Mouse (Mus musculus): Measurements from ENCODE around the gene Chad. TPM values are rescaled to one million over a fixed set of nuclear protein-coding genes. Genes with fewer than 3 reads are reported as not detected.

Chad gene
- 20.1 TPM for polyA plus RNA-seq (2014; fragmentation: Illumina TruSeq; extraction: RNeasy Lipid Tissue Mini Kit (QIAGEN cat#74804); ENCODE audit: insufficient read depth, low read depth, low replicate concordance)

DNA sequence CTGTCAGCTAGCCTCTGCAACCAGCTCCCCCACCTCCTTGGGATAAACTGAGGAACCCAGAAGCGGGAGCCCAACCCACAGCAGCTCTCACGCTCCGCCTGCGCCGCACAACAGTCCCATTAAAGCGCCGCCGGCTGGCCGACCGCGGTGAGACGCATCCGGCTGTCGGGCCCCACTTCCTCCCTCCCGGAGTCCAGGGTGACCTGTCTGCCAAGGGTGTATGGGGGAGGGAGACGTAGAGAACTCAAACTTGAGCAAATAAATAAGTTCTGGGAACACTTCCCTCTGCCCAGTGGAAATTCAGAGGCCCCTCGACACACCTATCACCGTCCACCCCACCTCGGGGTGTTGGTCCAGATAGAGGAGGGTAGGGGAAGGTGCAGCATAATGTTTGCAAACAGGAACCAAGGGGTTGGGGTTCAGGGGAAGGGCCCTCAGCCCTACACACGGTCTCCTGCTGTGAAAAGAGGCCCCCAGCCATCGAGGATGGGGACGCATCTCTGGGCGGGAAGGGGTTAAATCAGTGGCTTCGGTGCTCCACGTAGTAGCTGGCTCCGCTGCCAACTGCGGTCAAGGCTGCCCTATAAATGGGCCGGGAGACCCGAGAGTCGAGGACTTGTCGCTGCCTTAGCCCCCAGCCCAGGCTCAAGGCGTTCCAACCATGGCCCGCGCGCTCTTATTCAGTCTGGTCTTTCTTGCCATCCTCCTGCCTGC, at the start of gene Chad:
Chad (plus strand) TSS at position 611 of the 714 bp plus-strand sequence.

DNA sequence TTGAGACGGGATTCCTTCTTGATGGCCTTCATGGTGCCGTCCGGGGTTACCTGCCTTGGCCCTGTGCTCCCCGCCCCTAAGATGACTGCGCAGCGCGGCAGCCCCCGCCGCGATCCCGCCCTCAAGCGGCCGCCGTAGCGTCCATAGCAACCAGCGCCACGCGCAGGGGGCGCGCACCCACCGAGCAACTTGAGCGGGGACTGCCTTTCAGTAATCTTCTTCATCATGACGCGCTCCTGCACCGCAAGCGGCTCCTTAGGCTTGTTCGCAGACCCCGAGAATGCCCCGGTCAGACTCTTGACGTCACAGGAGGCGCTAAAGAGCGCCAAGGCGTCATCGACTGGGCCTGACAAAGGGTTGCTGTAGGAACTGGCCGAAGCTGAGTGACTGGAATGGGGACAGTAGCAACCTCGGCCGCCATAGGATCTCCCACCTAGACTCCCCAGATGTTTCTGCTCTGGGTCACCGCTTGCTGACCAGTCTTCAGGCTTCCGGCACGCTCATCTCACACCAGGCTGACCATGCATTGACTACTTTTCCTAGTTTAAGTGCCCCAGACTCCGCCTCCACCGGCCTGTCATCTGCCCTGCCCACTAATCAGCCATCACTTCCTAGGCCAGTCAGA, 43.5 kb upstream of the Chad start, which contains the start of gene Mycbpap:
Mycbpap (minus strand) TSS at position 524 of the 625 bp plus-strand sequence.

DNA sequence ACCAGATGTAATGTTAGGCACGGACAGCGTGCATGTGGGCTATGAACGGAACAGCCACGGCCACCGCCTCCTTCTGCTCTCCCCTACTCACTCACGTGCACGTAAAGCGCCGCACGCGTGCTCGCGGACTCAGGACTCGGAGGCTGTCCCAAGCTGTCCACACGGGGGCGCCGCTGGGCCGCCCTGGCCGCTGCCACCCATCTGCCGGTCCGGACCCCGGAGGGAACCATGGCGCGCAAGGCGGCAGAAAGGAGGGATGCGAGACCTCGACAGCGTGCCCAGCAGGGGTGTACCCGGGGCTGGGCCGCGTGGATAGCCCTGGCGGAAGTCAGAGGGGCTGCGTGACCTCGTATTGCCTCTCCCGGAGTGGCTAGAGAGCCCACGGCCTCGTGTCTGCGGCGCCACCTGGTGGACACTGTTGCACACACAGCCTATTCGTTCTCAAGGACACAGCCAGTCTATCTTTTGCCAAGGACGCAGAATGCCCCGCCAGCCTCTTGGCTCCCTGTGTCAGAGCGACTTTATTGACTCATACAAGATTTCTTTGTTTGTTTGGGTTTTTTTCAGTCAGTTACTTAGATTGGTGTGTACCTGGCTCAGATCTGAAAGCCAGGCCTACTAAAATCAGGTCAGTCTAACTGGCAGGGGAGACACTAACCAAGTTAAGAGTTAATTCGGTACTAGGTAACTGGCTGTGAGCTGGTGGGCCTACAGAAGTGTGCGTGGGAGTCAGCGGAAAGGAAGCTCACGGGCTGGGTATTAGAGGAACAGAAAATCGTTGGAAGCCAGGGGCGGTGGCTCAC, 15.8 kb upstream of the Chad start, which contains the start of gene Rsad1:
Rsad1 (minus strand) TSS at position 368 of the 803 bp plus-strand sequence.

DNA sequence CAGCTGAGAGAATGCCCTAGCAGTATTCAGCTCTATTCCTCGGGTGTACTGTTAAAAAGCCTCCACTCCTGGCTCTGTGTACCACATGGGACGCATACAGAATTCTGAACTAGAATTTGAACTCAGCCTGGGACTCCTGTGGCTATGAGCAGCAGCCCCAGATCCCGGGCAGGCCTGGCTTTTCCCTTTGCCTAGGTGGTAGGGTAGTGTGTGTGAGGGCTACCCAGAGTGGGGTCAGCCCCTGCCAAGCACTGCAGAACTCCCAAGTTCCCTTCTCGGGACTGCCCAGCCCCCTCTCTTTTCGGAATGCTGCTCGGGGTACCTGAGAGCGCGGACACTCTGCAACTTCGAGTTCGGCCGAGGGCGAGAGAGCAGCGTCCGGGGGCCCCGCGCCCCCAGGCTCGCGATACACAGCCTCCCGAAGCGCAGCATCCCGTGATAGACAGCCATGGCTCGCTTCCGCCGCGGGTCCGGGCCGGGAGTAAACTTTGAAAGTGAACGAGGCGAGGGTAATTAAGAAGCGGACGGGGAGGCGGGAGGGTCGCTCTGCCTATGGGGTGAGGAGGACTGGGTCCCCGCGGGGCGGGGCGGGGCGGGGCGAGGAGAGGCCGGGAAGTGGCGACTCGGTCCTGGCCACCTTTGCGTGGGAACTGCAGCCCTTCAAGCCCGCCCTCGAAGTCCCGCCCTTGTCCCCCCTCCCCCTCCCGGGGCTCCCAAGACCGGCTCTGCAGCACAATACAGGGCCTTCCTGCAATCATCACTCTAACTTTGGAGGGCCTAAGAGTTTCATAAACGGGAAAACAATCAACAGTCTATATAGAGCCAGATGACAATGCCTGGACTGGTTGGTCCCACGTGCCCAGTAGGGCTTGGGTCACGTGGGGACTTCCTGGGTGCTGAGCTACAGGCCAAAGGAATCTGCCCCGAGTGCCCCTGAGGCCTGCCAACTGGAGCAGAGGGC, 36.8 kb downstream of the Chad start, which contains the start of gene Acsf2:
Acsf2 (minus strand) TSS at position 551 of the 961 bp plus-strand sequence.

Other genes starting within 250 kb of the Chad start
- gene Luc7l3, start 243.1 kb upstream of the Chad start, polyA plus RNA-seq (2014; fragmentation: Illumina TruSeq; extraction: RNeasy Lipid Tissue Mini Kit (QIAGEN cat#74804); ENCODE audit: insufficient read depth, low read depth, low replicate concordance): 42.5 TPM
- 89.4 TPM for gene Ankrd40, start 237.0 kb upstream of the Chad start, polyA plus RNA-seq (2014; fragmentation: Illumina TruSeq; extraction: RNeasy Lipid Tissue Mini Kit (QIAGEN cat#74804); ENCODE audit: insufficient read depth, low read depth, low replicate concordance)
- gene Abcc3, start 172.1 kb upstream of the Chad start, polyA plus RNA-seq (2014; fragmentation: Illumina TruSeq; extraction: RNeasy Lipid Tissue Mini Kit (QIAGEN cat#74804); ENCODE audit: insufficient read depth, low read depth, low replicate concordance): 21.3 TPM
- gene Cacna1g, start 90.8 kb upstream of the Chad start, polyA plus RNA-seq (2014; fragmentation: Illumina TruSeq; extraction: RNeasy Lipid Tissue Mini Kit (QIAGEN cat#74804); ENCODE audit: insufficient read depth, low read depth, low replicate concordance): 0.23 TPM
- gene Spata20, start 78.9 kb upstream of the Chad start, polyA plus RNA-seq (2014; fragmentation: Illumina TruSeq; extraction: RNeasy Lipid Tissue Mini Kit (QIAGEN cat#74804); ENCODE audit: insufficient read depth, low read depth, low replicate concordance): 0.11 TPM
- 21.0 TPM for gene Epn3, start 65.1 kb upstream of the Chad start, polyA plus RNA-seq (2014; fragmentation: Illumina TruSeq; extraction: RNeasy Lipid Tissue Mini Kit (QIAGEN cat#74804); ENCODE audit: insufficient read depth, low read depth, low replicate concordance)
- 9.0 TPM for gene Mycbpap, start 43.3 kb upstream of the Chad start, polyA plus RNA-seq (2014; fragmentation: Illumina TruSeq; extraction: RNeasy Lipid Tissue Mini Kit (QIAGEN cat#74804); ENCODE audit: insufficient read depth, low read depth, low replicate concordance)
- gene Rsad1, start 15.8 kb upstream of the Chad start, polyA plus RNA-seq (2014; fragmentation: Illumina TruSeq; extraction: RNeasy Lipid Tissue Mini Kit (QIAGEN cat#74804); ENCODE audit: insufficient read depth, low read depth, low replicate concordance): 2.1 TPM
- 10.8 TPM for gene Acsf2, start 36.8 kb downstream of the Chad start, polyA plus RNA-seq (2014; fragmentation: Illumina TruSeq; extraction: RNeasy Lipid Tissue Mini Kit (QIAGEN cat#74804); ENCODE audit: insufficient read depth, low read depth, low replicate concordance)
- 32.8 TPM for gene Lrrc59, start 64.7 kb downstream of the Chad start, polyA plus RNA-seq (2014; fragmentation: Illumina TruSeq; extraction: RNeasy Lipid Tissue Mini Kit (QIAGEN cat#74804); ENCODE audit: insufficient read depth, low read depth, low replicate concordance)
- gene Mrpl27, start 88.7 kb downstream of the Chad start, polyA plus RNA-seq (2014; fragmentation: Illumina TruSeq; extraction: RNeasy Lipid Tissue Mini Kit (QIAGEN cat#74804); ENCODE audit: insufficient read depth, low read depth, low replicate concordance): 76.6 TPM
- 0.35 TPM for gene Eme1, start 88.9 kb downstream of the Chad start, polyA plus RNA-seq (2014; fragmentation: Illumina TruSeq; extraction: RNeasy Lipid Tissue Mini Kit (QIAGEN cat#74804); ENCODE audit: insufficient read depth, low read depth, low replicate concordance)
- 9.5 TPM for gene Xylt2, start 112.5 kb downstream of the Chad start, polyA plus RNA-seq (2014; fragmentation: Illumina TruSeq; extraction: RNeasy Lipid Tissue Mini Kit (QIAGEN cat#74804); ENCODE audit: insufficient read depth, low read depth, low replicate concordance)
- gene Gm11541, start 139.5 kb downstream of the Chad start, polyA plus RNA-seq (2014; fragmentation: Illumina TruSeq; extraction: RNeasy Lipid Tissue Mini Kit (QIAGEN cat#74804); ENCODE audit: insufficient read depth, low read depth, low replicate concordance): not detected
- not detected for gene Cdc34b, start 176.7 kb downstream of the Chad start, polyA plus RNA-seq (2014; fragmentation: Illumina TruSeq; extraction: RNeasy Lipid Tissue Mini Kit (QIAGEN cat#74804); ENCODE audit: insufficient read depth, low read depth, low replicate concordance)
- not detected for gene Tmem92, start 217.7 kb downstream of the Chad start, polyA plus RNA-seq (2014; fragmentation: Illumina TruSeq; extraction: RNeasy Lipid Tissue Mini Kit (QIAGEN cat#74804); ENCODE audit: insufficient read depth, low read depth, low replicate concordance)

All from lung, adult 10 weeks (tissue).